Mouse (Mus musculus) cerebellum, adult 9-10 months (tissue): ENCODE results near the gene Prcp.

Experiments
- DNase-seq: peaks from one replicate; pipeline ENCODE4 v3.0.0; 2022

Gene Prcp

GRCm38 (mm10) chr7:92981864-92982263, 107.6 kb downstream of the Prcp start:
- DNase-seq = no peak
